Mouse (Mus musculus) ES-Bruce4 (cell line): ENCODE measurements around the gene Pard3.

Experiments
- EP300 ChIP-seq: IDR thresholded peaks from 2 replicates; pipeline ENCODE4 v1.6.1; 2011; ENCODE audit warnings: low read depth, low read length; ENCODE audit not compliant: insufficient read depth
- POLR2A ChIP-seq: IDR thresholded peaks from one replicate; pipeline ENCODE4 v1.8.1; 2011; ENCODE audit warnings: low read length; ENCODE audit not compliant: insufficient read depth

- TF ChIP-seq POLR2A, result no peak
- TF ChIP-seq EP300, result no peak
Measured at GRCm38 (mm10) chr8:127438625-127439391, 375.1 kb downstream of the Pard3 start.
